Mouse (Mus musculus) gastrocnemius, adult 2 months (tissue): ENCODE data around the gene Slc36a1. TPM values are rescaled to one million over a fixed set of nuclear protein-coding genes. Genes with fewer than 3 reads are reported as not detected.
A peak's percentile ranks its signal among the peaks of the same experiment; 100 is the strongest.

Experiments
- DNase-seq: peaks from one replicate; pipeline ENCODE4 v3.0.0; 2022
- H3K27ac ChIP-seq: fragments of 200-600 bp; 2 replicates; pipeline ENCODE4 v1.8.1; 2022; ENCODE audit warnings: mild to moderate bottlenecking
- H3K4me3 ChIP-seq: fragments of 200-600 bp; 2 replicates; pipeline ENCODE4 v1.8.1; 2022; ENCODE audit warnings: mild to moderate bottlenecking, moderate library complexity
- CTCF ChIP-seq: fragments of 200-600 bp; IDR thresholded peaks from 2 replicates; pipeline ENCODE4 v1.8.1; 2022; ENCODE audit warnings: antibody characterized with exemption, mild to moderate bottlenecking, moderate library complexity
- intact Hi-C: fragments of 180-260 bp; cut with DNase I; formaldehyde crosslinking; loops from one replicate; pipeline ENCODE4 v1.15.1; 2025
- total RNA-seq, 2 experiments: library from RNA; stranded (reverse); gene quantifications; 2 replicates each; pipeline ENCODE4 v1.2.3; 2021

Slc36a1 gene
- total RNA-seq, 2 experiments from 2014 or later, result 6.2 TPM

- TF ChIP-seq CTCF, result no peak
- intact Hi-C loops, result no loop called here
- Histone ChIP-seq H3K27ac (no peak overlapping the region), H3K4me3 (peak overlapping the region; percentile 11; the same call in 1 of the 2 replicates)
- DNase-seq, result no peak
Observed at GRCm38 (mm10) chr11:55184246-55184645, 19.9 kb upstream of the Slc36a1 start.

DNA sequence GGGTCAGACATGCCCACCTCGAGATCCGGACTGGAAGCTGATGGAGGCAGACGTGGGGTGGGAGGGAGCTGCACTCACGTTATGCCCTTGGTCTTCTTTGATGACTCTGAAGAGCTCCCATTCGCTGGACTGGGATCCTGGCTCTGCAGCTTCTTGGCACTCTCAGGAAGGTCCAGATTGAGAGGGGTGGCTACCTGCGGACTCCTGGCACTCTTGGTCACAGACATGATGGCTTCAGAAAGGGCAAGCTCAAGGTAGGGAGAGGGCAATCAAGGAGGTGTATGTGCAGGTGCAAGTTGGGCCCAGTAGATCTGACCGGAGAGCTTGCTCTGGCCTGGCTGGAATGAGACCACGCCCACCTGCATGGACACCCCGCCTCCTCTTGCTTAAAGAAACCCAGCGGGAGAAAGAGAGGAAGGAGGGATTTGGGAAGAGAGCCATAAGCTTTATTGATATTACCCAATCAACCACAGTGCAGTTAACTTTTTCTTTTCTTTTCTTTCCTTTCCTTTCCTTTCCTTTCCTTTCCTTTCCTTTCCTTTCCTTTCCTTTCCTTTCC is 19.3 kb upstream of the Slc36a1 start, which contains the start of gene Slc36a2:
Gene Slc36a2 (minus strand): TSS at position 345 of the 559 bp plus-strand sequence.
- Histone ChIP-seq H3K4me3 (peak within 1 kb of the TSS; percentile 11; the same call in 1 of the 2 replicates), H3K27ac (no peak within 1 kb of the TSS)
- intact Hi-C loops, result no loop called here
- no peak for DNase-seq
- TF ChIP-seq CTCF, result no peak

DNA sequence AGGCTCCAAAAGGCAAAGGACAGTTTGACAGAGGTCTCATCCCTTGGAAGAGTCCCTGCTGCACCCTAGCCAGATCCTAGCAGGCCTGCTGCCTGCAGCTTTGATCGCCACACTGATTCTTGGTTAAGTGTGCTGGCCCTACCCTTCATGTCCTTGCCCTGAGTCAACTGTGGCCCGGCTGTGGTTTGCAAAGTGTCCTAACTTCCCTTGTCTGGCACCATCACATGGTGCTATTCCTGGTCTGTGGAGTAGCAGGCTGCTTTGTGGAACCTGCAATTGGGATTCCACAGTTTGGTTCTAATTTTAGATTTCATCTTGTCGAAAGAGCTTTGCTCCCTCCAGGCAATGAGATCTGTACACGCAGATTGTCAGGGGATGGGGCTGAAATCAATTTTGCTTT is 16.9 kb upstream of the Slc36a1 start:
- no peak overlapping the region for H3K27ac ChIP-seq
- no peak for DNase-seq
- intact Hi-C loops, result no loop called here
- H3K4me3 ChIP-seq, result no peak overlapping the region
- TF ChIP-seq CTCF, result no peak

- intact Hi-C loops, result no loop called here
- no peak overlapping the region for H3K27ac ChIP-seq
- no peak for TF ChIP-seq CTCF
- DNase-seq, result no peak
- H3K4me3 ChIP-seq, result no peak overlapping the region
Observed at GRCm38 (mm10) chr11:55187777-55188176, 16.4 kb upstream of the Slc36a1 start.

DNA sequence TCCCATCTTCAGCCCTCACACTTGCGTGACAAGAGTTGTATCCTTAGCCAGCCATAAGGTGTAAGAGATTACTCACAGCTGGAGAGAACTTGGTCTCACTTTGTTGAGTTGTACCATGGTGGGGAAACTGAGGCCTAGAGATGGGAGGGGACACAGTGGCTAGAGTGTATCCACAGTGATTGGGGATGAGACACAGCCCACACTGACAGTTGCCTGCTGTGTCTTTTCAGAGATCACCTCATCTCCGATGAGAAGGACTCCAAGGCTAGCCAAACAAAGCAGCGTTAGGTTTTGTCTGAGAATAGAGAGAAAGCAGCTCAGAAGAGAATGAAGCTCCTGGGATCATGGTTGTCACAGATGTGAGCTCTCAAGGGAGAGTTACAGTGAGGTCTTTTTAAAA is 13.9 kb upstream of the Slc36a1 start:
- no peak for DNase-seq
- Histone ChIP-seq H3K4me3 (no peak overlapping the region), H3K27ac (no peak overlapping the region)
- intact Hi-C loops, result no loop called here
- TF ChIP-seq CTCF, result no peak

DNA sequence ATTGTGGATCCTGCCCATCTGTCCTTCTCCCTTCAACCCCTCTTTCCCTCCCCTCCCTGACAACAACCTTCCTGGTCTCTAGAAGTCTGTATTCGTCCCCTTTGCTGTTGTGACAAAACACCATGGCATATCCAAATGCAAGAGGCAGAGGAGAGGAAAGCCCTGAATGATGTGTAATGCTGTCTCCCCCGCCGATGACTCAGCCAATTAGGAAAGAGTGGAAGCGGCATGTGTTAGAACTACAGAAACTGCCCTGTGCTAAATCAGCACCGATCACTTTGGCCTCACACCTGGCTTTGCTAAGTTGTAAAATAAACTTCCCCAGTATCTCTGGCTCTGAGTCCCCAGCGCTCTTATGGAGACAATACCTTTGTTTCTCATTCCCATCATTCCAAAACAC is 7.1 kb upstream of the Slc36a1 start:
- no peak overlapping the region for H3K27ac ChIP-seq
- intact Hi-C loops, result no loop called here
- no peak for DNase-seq
- TF ChIP-seq CTCF, result no peak
- no peak overlapping the region for H3K4me3 ChIP-seq

DNA sequence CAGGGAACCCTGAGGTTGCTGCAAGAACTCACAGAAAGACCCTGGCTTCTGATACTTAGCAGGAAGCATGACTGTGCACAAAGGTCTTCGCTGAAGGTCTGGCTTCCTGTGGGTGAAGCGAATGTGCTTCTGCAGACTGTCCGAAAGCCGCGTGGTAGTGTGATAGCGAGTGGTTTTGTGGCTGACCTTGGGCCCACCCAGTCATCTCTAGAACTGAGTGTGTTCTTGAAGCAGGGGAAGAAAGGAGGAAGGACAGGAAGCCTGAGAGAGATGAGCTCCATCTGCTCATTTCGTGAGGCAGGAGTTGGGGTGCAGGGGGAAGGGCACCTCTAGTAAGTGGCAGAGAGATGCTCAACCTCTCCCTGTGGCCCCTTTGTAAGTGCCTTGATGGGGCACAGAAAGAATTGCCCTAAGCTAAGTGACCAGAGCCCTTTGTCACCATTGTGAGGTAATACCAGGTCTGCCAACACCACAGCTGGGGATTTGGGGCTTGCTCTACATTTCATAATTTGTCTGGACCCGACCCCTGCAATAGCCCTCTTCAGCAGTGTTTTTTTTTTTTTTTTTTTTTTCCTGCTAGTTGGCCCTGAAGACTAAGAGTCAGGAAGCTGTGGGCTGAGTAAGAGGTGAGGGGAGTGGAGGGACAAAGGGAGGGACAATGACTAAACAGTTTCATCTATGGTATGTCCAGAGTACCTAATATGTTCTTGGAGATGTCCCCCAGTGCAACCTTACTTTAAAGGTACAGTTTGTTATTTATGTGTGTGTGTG is 6.2 kb upstream of the Slc36a1 start:
- no peak for DNase-seq
- intact Hi-C loops, result no loop called here
- no peak for TF ChIP-seq CTCF
- H3K27ac ChIP-seq, result no peak overlapping the region
- H3K4me3 ChIP-seq, result no peak overlapping the region

DNA sequence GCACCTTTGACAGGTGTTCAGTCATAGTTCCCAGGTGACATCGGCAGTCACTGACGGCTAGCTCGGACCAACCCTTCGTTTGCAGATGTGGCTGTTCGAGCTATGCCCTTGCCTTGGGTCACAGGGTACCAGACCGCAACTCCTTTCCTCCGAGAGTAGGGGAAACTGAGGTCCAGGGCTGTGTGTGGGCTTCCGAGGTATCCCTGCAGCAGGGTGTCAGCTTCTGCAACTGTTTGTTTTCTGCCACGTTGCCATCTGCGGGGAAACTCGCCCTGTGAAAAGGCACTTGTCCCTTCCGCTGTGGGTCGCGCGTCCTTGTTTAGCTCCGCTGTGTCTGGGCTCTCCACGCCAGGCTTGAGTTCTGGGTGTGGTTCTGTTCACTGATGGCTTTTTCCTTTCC is 452 bp downstream of the Slc36a1 start:
- peak overlapping the region; percentile 84 for H3K4me3 ChIP-seq
- no peak for TF ChIP-seq CTCF
- H3K27ac ChIP-seq, result peak overlapping the region; percentile 77
- DNase-seq, result peak; percentile 46
- intact Hi-C loops, result loop anchor here (1.0 to 5.0 kb wide), 3 partner anchors 33 to 240 kb away; no protein-coding TSS in a partner anchor

- intact Hi-C loops, result no loop called here
- no peak for TF ChIP-seq CTCF
- no peak for DNase-seq
- Histone ChIP-seq H3K4me3 (no peak overlapping the region), H3K27ac (no peak overlapping the region)
Observed at GRCm38 (mm10) chr11:55208001-55208690, 4.0 kb downstream of the Slc36a1 start.

GRCm38 (mm10) chr11:55209032-55209431 is 4.9 kb downstream of the Slc36a1 start:
- Histone ChIP-seq H3K27ac (no peak overlapping the region), H3K4me3 (no peak overlapping the region)
- intact Hi-C loops, result no loop called here
- no peak for TF ChIP-seq CTCF
- no peak for DNase-seq

GRCm38 (mm10) chr11:55209626-55210353 is 5.6 kb downstream of the Slc36a1 start:
- Histone ChIP-seq H3K4me3 (no peak overlapping the region), H3K27ac (no peak overlapping the region)
- intact Hi-C loops, result no loop called here
- TF ChIP-seq CTCF, result no peak
- no peak for DNase-seq

DNA sequence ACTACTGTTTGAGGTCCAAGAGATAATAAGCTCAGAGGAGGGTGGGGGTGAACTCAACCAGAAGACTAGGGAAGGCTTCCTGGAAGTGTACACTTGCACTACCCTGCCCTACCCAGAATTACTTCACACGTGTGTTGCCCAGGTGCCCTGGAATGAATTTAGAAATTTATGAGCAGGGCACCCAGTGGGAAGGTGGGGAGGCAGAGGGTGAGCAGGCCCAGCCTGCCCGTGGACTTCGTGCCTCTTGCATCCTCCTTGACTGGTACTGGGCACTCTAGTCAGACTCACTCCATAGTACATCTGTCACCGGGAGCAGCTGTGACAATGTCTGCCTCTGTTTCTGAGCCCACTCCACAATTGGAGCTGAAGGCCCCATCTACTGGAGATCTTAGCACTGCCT is 9.4 kb downstream of the Slc36a1 start:
- DNase-seq, result no peak
- Histone ChIP-seq H3K27ac (no peak overlapping the region), H3K4me3 (no peak overlapping the region)
- intact Hi-C loops, result no loop called here
- TF ChIP-seq CTCF, result no peak
